9 mouse cellular contexts compared by ENCODE assay signal in the genomic region with DNA sequence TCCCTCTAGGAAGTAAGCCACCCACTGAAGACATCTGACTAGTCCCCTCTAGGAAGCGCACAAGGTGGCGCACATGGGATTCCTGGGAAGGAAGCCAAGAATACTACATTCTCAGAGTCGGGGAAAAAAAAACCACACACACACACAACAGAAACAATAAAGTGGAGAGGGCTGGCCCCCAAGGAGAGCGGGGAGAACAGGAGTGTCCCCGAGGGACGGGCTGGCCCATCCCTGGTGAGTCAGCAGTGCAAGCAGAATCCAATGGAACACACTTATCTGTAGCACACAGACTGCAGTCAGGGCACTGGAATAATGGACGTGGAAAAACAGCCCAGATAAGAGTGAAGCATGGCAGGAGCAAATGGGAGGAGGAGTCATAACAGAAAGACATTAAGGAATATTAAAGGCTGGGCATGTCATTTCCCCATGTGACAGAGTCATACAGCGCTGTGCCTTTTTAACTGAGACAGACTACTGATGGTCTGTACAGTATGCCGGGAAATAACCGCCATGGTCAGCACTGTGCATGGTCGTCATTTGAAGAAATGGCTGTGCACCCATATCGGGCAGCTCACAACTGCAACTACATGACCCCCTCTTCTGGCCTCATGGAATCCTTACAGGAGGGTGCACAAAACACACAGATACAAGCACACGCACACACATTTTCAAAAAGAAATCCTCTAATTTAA. TPM values are rescaled to one million over a fixed set of nuclear protein-coding genes. Genes with fewer than 3 reads are reported as not detected.
DNase-seq lines count a peak whose midpoint lies in the region; ATAC-seq lines count a peak whose summit lies in the region.
"Had no signal": no experiment of that assay in that cellular context is flagged by ENCODE, and none has a peak within 500 bp of the region (broad histone marks: within the 10 kb centered on the region; RNA-seq: fewer than 3 reads in every experiment).

No protein-coding gene starts in this region.

- 69% methylated on average over 13 of the region's 13 CpGs for WGBS in forebrain, embryonic 14.5 days
- 93% methylated on average over 13 of the region's 13 CpGs for WGBS in forebrain, embryonic 10.5 days
- 62% methylated on average over 13 of the region's 13 CpGs for WGBS in intestine, embryonic 16.5 days
- WGBS in stomach, embryonic 14.5 days = 74% methylated on average over 13 of the region's 13 CpGs

- no peaks in the 10 kb centered on the region for H3K27me3 ChIP-seq in forebrain, embryonic 14.5 days (replicated peaks; ENCODE audit: control insufficient read depth, insufficient read depth, low read length)
- H3K27me3 ChIP-seq in forebrain, embryonic 10.5 days (ENCODE audit: poor library complexity, severe bottlenecking) = no peaks in the 10 kb centered on the region
- H3K27me3 ChIP-seq in intestine, embryonic 16.5 days (replicated peaks; ENCODE audit: control insufficient read depth, insufficient read depth, low read length) = no peaks in the 10 kb centered on the region
- H3K27me3 ChIP-seq in stomach, embryonic 14.5 days (ENCODE audit: control insufficient read depth, insufficient read depth, low read length) = no peaks in the 10 kb centered on the region
- H3K27me3 ChIP-seq: neural tube, embryonic 13.5 days had no signal

- no peaks in the 10 kb centered on the region for H3K9me3 ChIP-seq in forebrain, embryonic 14.5 days (replicated peaks; ENCODE audit: control insufficient read depth, low read length)
- H3K9me3 ChIP-seq in forebrain, embryonic 10.5 days = no peaks in the 10 kb centered on the region
- H3K9me3 ChIP-seq in intestine, embryonic 16.5 days (ENCODE audit: control insufficient read depth, low read length) = no peaks in the 10 kb centered on the region
- H3K9me3 ChIP-seq in stomach, embryonic 14.5 days (ENCODE audit: control insufficient read depth, low read depth, low read length) = no peaks in the 10 kb centered on the region
- H3K9me3 ChIP-seq: neural tube, embryonic 13.5 days had no signal

- no peak for ATAC-seq in forebrain, embryonic 14.5 days
- peak; percentile 96 for ATAC-seq in intestine, embryonic 16.5 days
- peak; percentile 81 for ATAC-seq in stomach, embryonic 14.5 days (ENCODE audit: insufficient number of reproducible peaks, insufficient read depth, low FRiP score, low read depth)

- peaks cover 3% of the 10 kb centered on the region; the same call in 1 of the 2 replicates for H3K36me3 ChIP-seq in forebrain, embryonic 14.5 days (ENCODE audit: control insufficient read depth, insufficient read depth, low read length)
- H3K36me3 ChIP-seq in forebrain, embryonic 10.5 days (replicated peaks) = peaks cover 39% of the 10 kb centered on the region
- H3K36me3 ChIP-seq in intestine, embryonic 16.5 days (ENCODE audit: control insufficient read depth, insufficient read depth, low read length) = peaks cover 5% of the 10 kb centered on the region; the same call in 1 of the 2 replicates
- peaks cover 12% of the 10 kb centered on the region; the same call in 1 of the 2 replicates for H3K36me3 ChIP-seq in stomach, embryonic 14.5 days (ENCODE audit: control insufficient read depth, insufficient read depth, low read length)

- H3K4me2 ChIP-seq in forebrain, embryonic 14.5 days (ENCODE audit: low read length) = no peak overlapping the region
- H3K4me2 ChIP-seq in intestine, embryonic 16.5 days (ENCODE audit: low read depth, low read length) = no peak overlapping the region
- H3K4me2 ChIP-seq in stomach, embryonic 14.5 days (replicated peaks; ENCODE audit: low read depth, low read length) = no peak overlapping the region
- H3K4me2 ChIP-seq: neural tube, embryonic 13.5 days had no signal

- H3K27ac ChIP-seq in forebrain, embryonic 14.5 days (ENCODE audit: low read depth, low read length) = no peak overlapping the region
- H3K27ac ChIP-seq in forebrain, embryonic 10.5 days = no peak overlapping the region
- peak overlapping the region; percentile 48; the same call in 1 of the 2 replicates for H3K27ac ChIP-seq in intestine, embryonic 16.5 days (ENCODE audit: low read length)
- no peak overlapping the region for H3K27ac ChIP-seq in stomach, embryonic 14.5 days (ENCODE audit: low read length)
- H3K27ac ChIP-seq: neural tube, embryonic 13.5 days had no signal

- no peak overlapping the region for H3K9ac ChIP-seq in forebrain, embryonic 14.5 days (ENCODE audit: low read length)
- no peak overlapping the region for H3K9ac ChIP-seq in intestine, embryonic 16.5 days (ENCODE audit: low read depth, low read length)
- H3K9ac ChIP-seq in stomach, embryonic 14.5 days (replicated peaks; ENCODE audit: low read depth, low read length) = no peak overlapping the region
- H3K9ac ChIP-seq: neural tube, embryonic 13.5 days had no signal

- no peaks in the 10 kb centered on the region for H3K4me1 ChIP-seq in forebrain, embryonic 14.5 days (ENCODE audit: control insufficient read depth, insufficient read depth, low read length)
- peaks cover 15% of the 10 kb centered on the region for H3K4me1 ChIP-seq in forebrain, embryonic 10.5 days
- H3K4me1 ChIP-seq in intestine, embryonic 16.5 days (ENCODE audit: control insufficient read depth, insufficient read depth, low read length) = peaks cover 5% of the 10 kb centered on the region; the same call in 1 of the 2 replicates
- no peaks in the 10 kb centered on the region for H3K4me1 ChIP-seq in stomach, embryonic 14.5 days (ENCODE audit: control insufficient read depth, insufficient read depth, low read length)
- H3K4me1 ChIP-seq: neural tube, embryonic 13.5 days had no signal

- no peak overlapping the region for H3K4me3 ChIP-seq in forebrain, embryonic 14.5 days (ENCODE audit: low read depth, low read length)
- H3K4me3 ChIP-seq in forebrain, embryonic 10.5 days = no peak overlapping the region
- H3K4me3 ChIP-seq in intestine, embryonic 16.5 days (ENCODE audit: low read length) = no peak overlapping the region
- no peak overlapping the region for H3K4me3 ChIP-seq in stomach, embryonic 14.5 days (ENCODE audit: low read depth, low read length)
- H3K4me3 ChIP-seq: neural tube, embryonic 13.5 days had no signal

- DNase-seq in forebrain, embryonic 14.5 days (ENCODE audit: low spot score) = peak; percentile 40
- no peak for DNase-seq in forebrain, embryonic 10.5 days (ENCODE audit: extremely low spot score, low spot score)
- DNase-seq in urinary bladder, postnatal 14 days (ENCODE audit: low spot score) = peak; percentile 28
- no peak for DNase-seq in urinary bladder, postnatal 10 days (ENCODE audit: low spot score)
- no peak for DNase-seq in cerebellum, adult 18-20 months
- no peak for DNase-seq in spleen, postnatal 10 days (ENCODE audit: low spot score in 2 of 2)

RNA-seq across cellular contexts. Expression of a gene that starts 31.9 kb away (rescaled TPM):
- 92.4 and 104 TPM in 2 replicates for polyA plus RNA-seq in forebrain, embryonic 14.5 days (2014; fragmentation: Nextera tagmentation; extraction: Ambion mirVana)
- polyA plus RNA-seq in forebrain, embryonic 10.5 days (2016; fragmentation: Nextera tagmentation; extraction: Ambion mirVana) = 85.5 and 89.7 TPM in 2 replicates
- polyA plus RNA-seq in intestine, embryonic 16.5 days (2015; fragmentation: Nextera tagmentation; extraction: Ambion mirVana) = 102 and 104 TPM in 2 replicates
- 117 and 121 TPM in 2 replicates for polyA plus RNA-seq in stomach, embryonic 14.5 days (2014; fragmentation: Nextera tagmentation; extraction: Ambion mirVana)

Comparison
In these comparisons a context has a peak if more than half of its experiments do, and no peak if none do; other contexts are left out.
1. DNase-seq: peak in forebrain, embryonic 14.5 days (single experiment) and urinary bladder, postnatal 14 days (single experiment); none in forebrain, embryonic 10.5 days (single experiment), urinary bladder, postnatal 10 days (single experiment), cerebellum, adult 18-20 months (0 of 2) and spleen, postnatal 10 days (0 of 2).